Mouse (Mus musculus) liver, embryonic 14.5 days (tissue): ENCODE measurements around the gene Serpinh1.

Source experiments
- CTCF ChIP-seq: IDR thresholded peaks from 2 replicates; pipeline ENCODE4 v1.5.1; 2016; ENCODE audit warnings: antibody characterized with exemption, low read depth, control low read depth
- EP300 ChIP-seq: IDR thresholded peaks from 2 replicates; pipeline ENCODE4 v1.6.1; 2016; ENCODE audit warnings: antibody characterized with exemption, low read depth

DNA sequence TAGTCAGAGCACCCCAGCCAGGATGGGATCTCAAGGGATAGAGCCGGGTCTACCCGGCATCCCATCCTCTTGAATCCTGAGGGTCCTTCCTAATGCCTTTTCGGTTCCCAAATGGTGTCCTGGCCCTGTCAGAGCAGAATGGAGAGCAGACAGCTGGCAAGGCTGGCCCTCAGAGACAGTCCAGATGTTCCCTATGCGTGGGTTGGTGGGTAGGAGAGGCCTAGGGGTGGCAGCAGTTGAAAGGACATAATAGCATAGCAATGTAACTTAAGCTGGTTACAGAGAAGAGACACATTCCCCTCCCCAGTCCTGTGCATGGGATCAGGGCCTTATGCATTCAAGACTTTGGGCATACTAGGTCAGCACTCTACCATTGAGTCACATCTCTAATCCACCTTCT, 42.3 kb upstream of the Serpinh1 start:
- TF ChIP-seq CTCF = no peak
- TF ChIP-seq EP300 = no peak
